Mouse (Mus musculus) brain, embryonic 14.5 days (tissue): Measurements from ENCODE around the gene Arpc2.

ENCODE experiments used
- CTCF ChIP-seq: fragments of 200-500 bp; IDR thresholded peaks from 2 replicates; pipeline ENCODE4 v1.5.1; 2012; ENCODE audit warnings: inconsistent platforms, mild to moderate bottlenecking, moderate library complexity, borderline replicate concordance; ENCODE audit not compliant: insufficient read depth, insufficient read length; ENCODE audit errors: extremely low read depth
- POLR2A ChIP-seq: fragments of 200-500 bp; IDR thresholded peaks from 2 replicates; pipeline ENCODE4 v1.6.1; 2012; ENCODE audit warnings: mild to moderate bottlenecking, inconsistent platforms, borderline replicate concordance; ENCODE audit not compliant: poor library complexity, insufficient read depth, insufficient read length, severe bottlenecking; ENCODE audit errors: extremely low read depth

- TF ChIP-seq POLR2A (no peak), CTCF (no peak)
These were observed 56.6 kb downstream of the Arpc2 start for GRCm38 (mm10) chr1:74292331-74293020.
